9 mouse cellular contexts compared by ENCODE assay signal in genomic region chr17:91216429-91216828, GRCm38 (mm10).
DNase-seq lines count a peak whose midpoint lies in the region; TF ChIP-seq lines count a peak whose summit lies in the region.
"Had no signal": no experiment of that assay in that cellular context is flagged by ENCODE, and none has a peak within 500 bp of the region (broad histone marks: within the 10 kb centered on the region; RNA-seq: fewer than 3 reads in every experiment).

No protein-coding gene starts in this region.

- DNase-seq in left cerebral cortex, adult 2 months (ENCODE audit: extremely low spot score in 1 of 2, low spot score in 2 of 2) = no peak
- DNase-seq in left cerebral cortex, adult 11 months (ENCODE audit: low spot score) = no peak
- DNase-seq in 416B (ENCODE audit: low read depth) = peak; percentile 53
- DNase-seq in A20 (ENCODE audit: low read depth, low spot score) = peak; percentile 40
- DNase-seq in brain, embryonic 14.5 days (ENCODE audit: low read depth) = peak; percentile 22
- DNase-seq in testis, postnatal 14 days (ENCODE audit: low spot score) = no peak
- no peak for DNase-seq in layer of hippocampus, adult 9-11 months

- intact Hi-C loops in left cerebral cortex, adult 2 months (cut with DNase I) = no loop called here

- H3K27ac ChIP-seq in left cerebral cortex, adult 2 months = no peak overlapping the region
- H3K27ac ChIP-seq: lung, embryonic 15.5 days had no signal

- H3K4me3 ChIP-seq in left cerebral cortex, adult 2 months = no peak overlapping the region
- H3K4me3 ChIP-seq: lung, embryonic 15.5 days; myocyte had no signal

- TF ChIP-seq POLR2A in brain, embryonic 14.5 days (IDR thresholded peaks at IDR 0.05; ENCODE audit: borderline replicate concordance, extremely low read depth, insufficient read depth, insufficient read length, poor library complexity, severe bottlenecking) = no peak

- peak; percentile 17; the same call in 1 of the 2 replicates for TF ChIP-seq CTCF in left cerebral cortex, adult 2 months (IDR thresholded peaks at IDR 0.05)
- TF ChIP-seq CTCF in brain, embryonic 14.5 days (IDR thresholded peaks at IDR 0.05; ENCODE audit: borderline replicate concordance, extremely low read depth, insufficient read depth, insufficient read length) = no peak

Comparison
In these comparisons a context has a peak if more than half of its experiments do, and no peak if none do; other contexts are left out.
1. DNase-seq: peak in 416B (single experiment), A20 (single experiment) and brain, embryonic 14.5 days (single experiment); none in left cerebral cortex, adult 2 months (0 of 2), left cerebral cortex, adult 11 months (single experiment), testis, postnatal 14 days (single experiment) and layer of hippocampus, adult 9-11 months (single experiment).